Mouse (Mus musculus) neural tube, embryonic 14.5 days (tissue): ENCODE data around the gene Wdr37. TPM values are rescaled to one million over a fixed set of nuclear protein-coding genes. Genes with fewer than 3 reads are reported as not detected.

Experiments used
- ATAC-seq: fragments of 200-750 bp; cut with Nextera tagmentation; 2 replicates; pipeline ENCODE4 v1.8.0; 2017; ENCODE audit warnings: low read depth, mild to moderate bottlenecking, moderate TSS enrichment, moderate library complexity
- H3K27ac ChIP-seq: fragments of 300-500 bp; sonication (generic); 2 replicates; pipeline ENCODE4 v1.5.1; 2014; ENCODE audit warnings: low read depth, mild to moderate bottlenecking, control low read depth, low read length, moderate library complexity, mixed read lengths
- H3K27me3 ChIP-seq: fragments of 300-500 bp; sonication (generic); 2 replicates; pipeline ENCODE4 v1.6.1; 2014; ENCODE audit warnings: low read length; ENCODE audit not compliant: control insufficient read depth, insufficient read depth
- H3K36me3 ChIP-seq: fragments of 300-500 bp; sonication (generic); 2 replicates; pipeline ENCODE4 v1.6.1; 2014; ENCODE audit warnings: low read length, mixed read lengths; ENCODE audit not compliant: control insufficient read depth, insufficient read depth
- H3K4me1 ChIP-seq: fragments of 300-500 bp; sonication (generic); 2 replicates; pipeline ENCODE4 v1.6.1; 2014; ENCODE audit warnings: low read length; ENCODE audit not compliant: control insufficient read depth, insufficient read depth
- H3K4me2 ChIP-seq: fragments of 300-500 bp; sonication (generic); 2 replicates; pipeline ENCODE4 v1.6.1; 2014; ENCODE audit warnings: mild to moderate bottlenecking, low read depth, low read length, control low read depth
- H3K4me3 ChIP-seq: fragments of 300-500 bp; sonication (generic); 2 replicates; pipeline ENCODE4 v1.5.1; 2014; ENCODE audit warnings: low read depth, low read length, control low read depth, mixed read lengths
- H3K9ac ChIP-seq: fragments of 300-500 bp; sonication (generic); replicated peaks from 2 replicates; pipeline ENCODE4 v1.6.1; 2014; ENCODE audit warnings: low read depth, mild to moderate bottlenecking, control low read depth, low read length, mixed read lengths
- H3K9me3 ChIP-seq: fragments of 300-500 bp; sonication (generic); 2 replicates; pipeline ENCODE4 v1.6.1; 2016; ENCODE audit warnings: low read length; ENCODE audit not compliant: control insufficient read depth
- WGBS: fragments of 180-500 bp; shearing (Covaris S2); extraction: QIAGEN DNeasy Blood & Tissue Kit; methylation state at CpG from one replicate; pipeline ENCODE4 v1.1.7; 2014; 5-methylcytosine and 5-hydroxymethylcytosine counted together
- polyA plus RNA-seq: library from polyadenylated mRNA; unstranded; fragments of >200 nt; fragmentation: Nextera tagmentation; extraction: Ambion mirVana; gene quantifications from 2 replicates; pipeline ENCODE4 v1.2.1, GENCODE M21; 2014

Wdr37 gene
- polyA plus RNA-seq, 1 experiment from 2014 or later, result 70.8 TPM

DNA sequence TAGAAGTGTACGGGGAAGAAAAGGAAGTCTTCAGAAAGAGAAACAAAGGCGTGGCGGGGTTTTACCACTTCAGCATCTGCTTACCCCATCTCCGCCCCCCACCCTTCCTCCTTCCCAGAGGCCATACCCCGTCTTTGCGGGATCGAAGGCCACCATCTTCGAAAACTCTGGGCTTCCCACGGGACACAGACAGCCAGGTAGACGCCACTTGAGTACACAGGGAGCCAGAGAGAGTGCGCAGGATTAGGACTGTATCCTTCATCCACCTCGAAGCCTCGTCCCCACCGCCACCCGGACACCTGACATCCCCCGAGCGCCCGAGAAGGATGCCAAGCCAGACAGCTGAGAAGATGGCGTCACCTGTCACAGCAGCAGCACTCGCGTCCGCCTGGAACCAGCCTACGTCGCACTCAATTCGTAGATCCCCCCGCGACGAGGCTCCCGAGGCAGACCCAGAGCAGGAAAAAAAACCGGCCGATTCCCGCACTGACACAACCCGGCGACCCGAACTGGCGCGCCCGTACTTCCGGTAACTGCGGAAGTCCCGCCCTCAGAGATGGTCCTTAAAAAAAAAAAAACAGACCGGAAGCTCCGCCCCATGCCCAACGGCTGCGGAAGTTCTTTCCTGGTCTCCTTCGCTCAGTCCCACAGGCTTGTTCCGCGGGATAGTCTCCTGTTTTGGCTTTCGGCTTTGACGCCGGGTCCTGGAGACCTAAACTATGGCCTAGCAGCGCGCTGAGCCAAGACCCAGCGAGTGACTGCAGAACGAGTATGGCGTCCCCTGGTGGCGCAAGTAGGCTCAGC lies 997 bp downstream of the Wdr37 start:
- under 1% methylated on average over 57 of the region's 57 CpGs for WGBS
- Histone ChIP-seq H3K27ac (peak overlapping the region; percentile 90), H3K9me3 (no peaks in the 10 kb centered on the region)

DNA sequence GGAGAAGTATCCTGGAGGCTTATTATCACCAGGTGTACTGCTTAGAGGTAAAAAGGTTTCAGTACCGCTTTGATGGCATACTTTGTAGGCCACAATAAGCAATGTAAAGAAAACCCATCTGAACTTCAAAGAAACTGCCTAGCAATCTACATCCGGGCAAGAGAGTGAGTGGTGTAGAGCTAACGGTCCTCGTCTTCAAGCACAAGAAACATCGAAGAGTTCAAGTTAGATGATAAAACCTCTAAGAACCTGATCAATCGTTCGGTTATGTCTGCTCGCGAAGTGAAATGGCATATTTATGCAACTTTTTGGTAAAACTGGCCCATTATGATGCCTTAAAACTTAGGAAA lies 1.6 kb downstream of the Wdr37 start:
- WGBS, result 6% methylated on average over 9 of the region's 9 CpGs
- Histone ChIP-seq H3K9ac (peak overlapping the region; percentile 83), H3K36me3 (no peaks in the 10 kb centered on the region), H3K27ac (peak overlapping the region; percentile 90), H3K27me3 (no peaks in the 10 kb centered on the region), H3K4me3 (peak overlapping the region; percentile 82), H3K4me1 (peaks cover 15% of the 10 kb centered on the region), H3K9me3 (no peaks in the 10 kb centered on the region), H3K4me2 (peak overlapping the region; percentile 81)
- no peak for ATAC-seq

More for the DNA sequence above, 997 bp downstream of the Wdr37 start:
- H3K27me3 ChIP-seq, result no peaks in the 10 kb centered on the region
- peak overlapping the region; percentile 82 for H3K4me3 ChIP-seq
- H3K36me3 ChIP-seq, result no peaks in the 10 kb centered on the region
- peaks cover 15% of the 10 kb centered on the region for H3K4me1 ChIP-seq
- peak overlapping the region; percentile 83 for H3K9ac ChIP-seq
- ATAC-seq, result peak; percentile 96
- H3K4me2 ChIP-seq, result peak overlapping the region; percentile 81

DNA sequence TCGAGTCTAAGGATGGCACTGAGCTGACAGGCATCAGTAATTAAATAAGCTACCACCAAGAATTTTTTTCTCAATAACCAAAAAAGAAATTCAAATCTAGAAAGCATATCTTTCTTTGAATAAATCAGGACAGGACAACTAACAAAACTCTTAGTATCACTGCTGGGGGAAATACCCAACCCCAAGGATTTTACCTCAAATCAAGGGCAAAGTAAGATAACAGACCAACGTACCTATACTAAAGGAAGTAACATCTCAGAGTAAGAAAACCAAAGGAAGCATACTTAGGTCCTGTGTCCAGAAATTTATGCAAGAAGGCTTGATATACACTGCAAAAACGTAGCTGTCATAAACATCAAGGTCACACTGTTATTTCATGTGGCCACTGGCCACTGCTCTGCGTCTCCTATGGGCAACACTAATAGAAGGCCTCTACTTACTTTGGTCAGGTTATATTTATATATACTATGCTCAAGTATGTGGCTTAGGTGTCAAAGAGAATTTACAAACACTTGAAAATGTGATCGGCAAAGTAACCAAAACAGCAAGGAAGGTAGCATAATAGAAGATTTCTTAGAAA lies 2.0 kb downstream of the Wdr37 start:
- ATAC-seq, result no peak
- WGBS, result 76% methylated on average over 5 of the region's 5 CpGs
- Histone ChIP-seq H3K27me3 (no peaks in the 10 kb centered on the region), H3K4me1 (peaks cover 15% of the 10 kb centered on the region), H3K4me3 (peak overlapping the region; percentile 82), H3K27ac (no peak overlapping the region), H3K9ac (peak overlapping the region; percentile 83), H3K9me3 (no peaks in the 10 kb centered on the region), H3K4me2 (peak overlapping the region; percentile 81), H3K36me3 (no peaks in the 10 kb centered on the region)

DNA sequence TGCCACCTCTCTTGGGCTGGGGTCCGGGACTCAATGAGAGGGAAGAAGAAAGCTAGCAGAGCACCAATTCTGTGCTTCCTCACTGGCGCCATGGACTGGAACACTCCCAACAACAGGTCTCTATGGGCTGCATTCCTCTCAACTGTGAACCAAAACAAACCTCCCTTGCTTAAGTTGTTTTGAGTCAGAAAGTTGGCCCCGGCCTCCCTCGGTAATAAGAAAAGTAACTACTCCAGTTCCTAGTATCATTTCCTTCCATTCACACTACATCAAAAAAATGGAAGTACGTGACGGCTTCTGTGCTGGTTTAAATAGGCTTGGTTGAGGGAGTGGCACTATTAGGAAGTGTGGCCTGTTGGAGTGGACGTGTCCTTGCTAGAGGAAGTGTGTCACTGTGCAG lies 5.1 kb downstream of the Wdr37 start:
- Histone ChIP-seq H3K36me3 (no peaks in the 10 kb centered on the region), H3K9ac (no peak overlapping the region), H3K27me3 (no peaks in the 10 kb centered on the region), H3K27ac (no peak overlapping the region), H3K4me3 (no peak overlapping the region), H3K4me1 (peaks cover 13% of the 10 kb centered on the region), H3K4me2 (no peak overlapping the region), H3K9me3 (no peaks in the 10 kb centered on the region)
- ATAC-seq, result no peak
- WGBS, result 87% methylated on average over 7 of the region's 7 CpGs

DNA sequence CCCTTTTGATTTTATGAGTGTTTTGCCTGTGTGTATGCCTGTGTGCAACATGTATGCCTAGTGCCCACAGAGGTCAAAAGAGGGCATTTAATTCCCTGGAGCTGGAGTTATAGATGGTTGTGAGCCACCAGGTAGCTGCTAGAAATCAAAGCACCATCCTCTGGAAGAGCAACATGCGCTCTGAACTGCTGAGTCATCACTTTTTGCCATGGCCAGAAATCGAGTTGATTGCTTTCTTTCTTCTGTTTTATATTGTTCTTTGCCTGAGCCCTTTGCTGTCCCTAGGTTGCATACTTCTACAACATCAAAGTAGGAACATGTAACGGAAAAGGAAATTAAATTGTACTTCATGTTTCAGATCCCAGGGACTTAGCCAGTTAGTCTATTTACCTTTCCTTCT lies 6.7 kb downstream of the Wdr37 start:
- H3K4me3 ChIP-seq, result no peak overlapping the region
- no peak overlapping the region for H3K9ac ChIP-seq
- peaks cover 5% of the 10 kb centered on the region; the same call in 1 of the 2 replicates for H3K36me3 ChIP-seq
- no peaks in the 10 kb centered on the region for H3K9me3 ChIP-seq
- no peaks in the 10 kb centered on the region for H3K27me3 ChIP-seq
- ATAC-seq, result no peak
- WGBS, result 78% methylated on average over 3 of the region's 3 CpGs
- H3K4me1 ChIP-seq, result peaks cover 11% of the 10 kb centered on the region
- no peak overlapping the region for H3K4me2 ChIP-seq
- H3K27ac ChIP-seq, result no peak overlapping the region

DNA sequence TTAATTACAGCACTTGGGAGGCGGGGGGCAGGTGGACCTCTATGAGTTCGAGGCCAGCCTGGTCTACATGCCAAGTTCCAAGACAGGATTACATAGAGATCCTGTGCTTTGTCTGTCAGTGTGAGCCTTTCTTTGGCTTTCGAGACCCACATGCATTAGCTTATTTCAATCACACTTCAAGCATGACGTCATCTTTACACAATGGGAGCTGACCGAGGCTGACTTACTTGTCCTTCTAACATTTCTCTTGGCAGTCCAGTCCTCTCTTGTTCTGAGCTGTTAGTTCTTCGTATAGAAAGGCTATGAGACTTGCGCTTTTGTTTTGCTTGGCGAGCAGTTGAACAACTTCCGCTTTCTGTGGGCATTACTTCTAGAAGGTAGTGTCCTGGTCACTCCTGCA lies 10.8 kb downstream of the Wdr37 start:
- H3K27me3 ChIP-seq, result no peaks in the 10 kb centered on the region
- peaks cover 5% of the 10 kb centered on the region; the same call in 1 of the 2 replicates for H3K36me3 ChIP-seq
- H3K9me3 ChIP-seq, result no peaks in the 10 kb centered on the region
- ATAC-seq, result no peak
- H3K4me2 ChIP-seq, result no peak overlapping the region
- no peak overlapping the region for H3K27ac ChIP-seq
- H3K9ac ChIP-seq, result no peak overlapping the region
- H3K4me1 ChIP-seq, result no peaks in the 10 kb centered on the region
- 90% methylated on average over 9 of the region's 9 CpGs for WGBS
- H3K4me3 ChIP-seq, result no peak overlapping the region

DNA sequence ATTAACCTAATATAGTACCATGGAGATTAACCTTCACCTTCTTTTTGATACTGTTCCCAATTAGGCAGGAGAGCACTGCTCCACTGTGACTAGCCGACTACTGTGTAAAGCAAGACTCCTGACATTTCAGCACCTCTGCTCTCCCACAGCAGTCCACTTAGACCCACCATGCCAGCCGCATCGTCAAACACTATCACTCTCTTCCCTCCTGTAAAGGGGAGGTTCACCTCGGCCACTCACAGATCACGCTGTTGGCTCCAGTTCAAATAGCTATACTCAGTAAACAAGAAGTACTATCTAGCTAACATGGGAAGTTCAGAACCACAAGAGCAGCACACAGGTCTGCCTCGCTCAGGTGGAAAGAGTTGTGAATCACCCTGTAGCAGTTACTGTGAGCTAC lies 13.3 kb downstream of the Wdr37 start:
- Histone ChIP-seq H3K4me1 (no peaks in the 10 kb centered on the region), H3K27me3 (no peaks in the 10 kb centered on the region), H3K36me3 (peaks cover 15% of the 10 kb centered on the region; the same call in 1 of the 2 replicates), H3K9ac (no peak overlapping the region), H3K9me3 (no peaks in the 10 kb centered on the region), H3K4me3 (no peak overlapping the region), H3K4me2 (no peak overlapping the region), H3K27ac (no peak overlapping the region)
- ATAC-seq, result no peak
- 93% methylated on average over 6 of the region's 6 CpGs for WGBS

DNA sequence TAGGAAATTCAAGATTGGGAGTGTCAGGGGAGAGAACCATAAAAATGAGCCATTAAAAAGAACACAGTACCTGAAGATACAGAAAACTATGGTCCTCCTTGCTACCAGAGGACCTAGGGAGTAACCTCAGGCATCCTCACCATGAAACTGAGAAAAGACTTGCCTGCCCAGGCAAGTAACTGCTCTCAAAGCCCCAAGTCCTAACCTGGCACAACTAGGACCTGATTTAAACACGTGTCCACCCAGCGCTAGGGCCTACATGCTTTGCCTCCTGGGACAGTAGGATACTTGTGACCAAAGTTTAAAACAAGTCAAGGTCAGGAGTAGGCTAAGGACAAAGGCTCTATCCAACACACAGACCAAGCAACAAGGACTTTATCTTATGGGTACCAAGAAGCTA lies 16.9 kb downstream of the Wdr37 start:
- no peak for ATAC-seq
- 93% methylated on average over 2 of the region's 2 CpGs for WGBS

DNA sequence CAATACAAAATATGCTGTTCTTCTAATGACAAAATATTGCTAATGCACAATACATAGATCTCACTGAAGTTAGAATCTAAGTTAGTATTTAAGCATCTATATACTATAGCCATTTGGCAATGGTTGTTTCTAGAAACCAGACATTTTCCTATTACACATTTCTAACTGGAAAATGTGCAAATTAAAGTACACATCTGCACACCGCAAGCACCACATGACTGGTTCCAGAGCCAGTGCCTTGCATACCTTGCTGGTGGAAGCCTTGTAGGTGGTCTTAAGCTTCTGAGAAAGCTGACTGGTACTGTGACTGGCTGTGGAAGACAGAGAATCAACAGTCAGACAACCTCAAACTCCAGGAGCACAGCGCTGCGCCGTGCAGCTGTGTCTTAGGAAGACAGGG lies 18.3 kb downstream of the Wdr37 start:
- no peak overlapping the region for H3K9ac ChIP-seq
- H3K27ac ChIP-seq, result no peak overlapping the region
- 96% methylated on average over 4 of the region's 4 CpGs for WGBS
- H3K36me3 ChIP-seq, result peaks cover 18% of the 10 kb centered on the region; the same call in 1 of the 2 replicates
- H3K9me3 ChIP-seq, result no peaks in the 10 kb centered on the region
- no peaks in the 10 kb centered on the region for H3K27me3 ChIP-seq
- no peak overlapping the region for H3K4me3 ChIP-seq
- H3K4me2 ChIP-seq, result no peak overlapping the region
- ATAC-seq, result no peak
- H3K4me1 ChIP-seq, result no peaks in the 10 kb centered on the region

More for the DNA sequence above, 16.9 kb downstream of the Wdr37 start:
- H3K9ac ChIP-seq, result no peak overlapping the region
- H3K4me1 ChIP-seq, result no peaks in the 10 kb centered on the region
- H3K4me3 ChIP-seq, result no peak overlapping the region
- H3K9me3 ChIP-seq, result no peaks in the 10 kb centered on the region
- H3K27me3 ChIP-seq, result no peaks in the 10 kb centered on the region
- peaks cover 10% of the 10 kb centered on the region; the same call in 1 of the 2 replicates for H3K36me3 ChIP-seq
- no peak overlapping the region for H3K27ac ChIP-seq
- no peak overlapping the region for H3K4me2 ChIP-seq
